Mouse (Mus musculus) midbrain, embryonic 16.5 days (tissue): ENCODE measurements around the gene Gjc2. TPM values are rescaled to one million over a fixed set of nuclear protein-coding genes. Genes with fewer than 3 reads are reported as not detected.
A peak's percentile ranks its signal among the peaks of the same experiment; 100 is the strongest.

Source experiments
- ATAC-seq: fragments of 200-750 bp; cut with Nextera tagmentation; 2 replicates; pipeline ENCODE4 v1.8.0; 2017; ENCODE audit warnings: moderate TSS enrichment
- H3K27ac ChIP-seq: fragments of 300-500 bp; sonication (generic); 2 replicates; pipeline ENCODE4 v1.5.1; 2014; ENCODE audit warnings: mild to moderate bottlenecking, low read length, mixed read lengths
- H3K27me3 ChIP-seq: fragments of 300-500 bp; sonication (generic); 2 replicates; pipeline ENCODE4 v1.6.1; 2014; ENCODE audit warnings: low read depth, low read length, mixed read lengths; ENCODE audit not compliant: control insufficient read depth, insufficient read depth
- H3K36me3 ChIP-seq: fragments of 300-500 bp; sonication (generic); 2 replicates; pipeline ENCODE4 v1.6.1; 2014; ENCODE audit warnings: mild to moderate bottlenecking, low read length, moderate library complexity, mixed read lengths; ENCODE audit not compliant: control insufficient read depth, insufficient read depth
- H3K4me1 ChIP-seq: fragments of 300-500 bp; sonication (generic); 2 replicates; pipeline ENCODE4 v1.6.1; 2014; ENCODE audit warnings: mild to moderate bottlenecking, low read length, mixed read lengths; ENCODE audit not compliant: control insufficient read depth, insufficient read depth
- H3K4me2 ChIP-seq: fragments of 300-500 bp; sonication (generic); 2 replicates; pipeline ENCODE4 v1.6.1; 2014; ENCODE audit warnings: mild to moderate bottlenecking, low read length, mixed read lengths
- H3K4me3 ChIP-seq: fragments of 300-500 bp; sonication (generic); 2 replicates; pipeline ENCODE4 v1.5.1; 2014; ENCODE audit warnings: low read depth, mild to moderate bottlenecking, low read length, moderate library complexity, mixed read lengths
- H3K9ac ChIP-seq: fragments of 300-500 bp; sonication (generic); 2 replicates; pipeline ENCODE4 v1.6.1; 2014; ENCODE audit warnings: low read depth, low read length, mixed read lengths
- H3K9me3 ChIP-seq: fragments of 300-500 bp; sonication (generic); replicated peaks from 2 replicates; pipeline ENCODE4 v1.6.1; 2014; ENCODE audit warnings: mild to moderate bottlenecking, low read length, mixed read lengths; ENCODE audit not compliant: control insufficient read depth, poor library complexity, severe bottlenecking
- WGBS: fragments of 180-500 bp; shearing (Covaris S2); extraction: QIAGEN DNeasy Blood & Tissue Kit; methylation state at CpG from one replicate; pipeline ENCODE4 v1.1.7; 2014; 5-methylcytosine and 5-hydroxymethylcytosine counted together
- polyA plus RNA-seq: library from polyadenylated mRNA; unstranded; fragments of >200 nt; fragmentation: Nextera tagmentation; extraction: Ambion mirVana; gene quantifications from 2 replicates; pipeline ENCODE4 v1.2.1, GENCODE M21; 2015

The Gjc2 gene
- 0.21 and 0.30 TPM in 2 replicates for polyA plus RNA-seq

DNA sequence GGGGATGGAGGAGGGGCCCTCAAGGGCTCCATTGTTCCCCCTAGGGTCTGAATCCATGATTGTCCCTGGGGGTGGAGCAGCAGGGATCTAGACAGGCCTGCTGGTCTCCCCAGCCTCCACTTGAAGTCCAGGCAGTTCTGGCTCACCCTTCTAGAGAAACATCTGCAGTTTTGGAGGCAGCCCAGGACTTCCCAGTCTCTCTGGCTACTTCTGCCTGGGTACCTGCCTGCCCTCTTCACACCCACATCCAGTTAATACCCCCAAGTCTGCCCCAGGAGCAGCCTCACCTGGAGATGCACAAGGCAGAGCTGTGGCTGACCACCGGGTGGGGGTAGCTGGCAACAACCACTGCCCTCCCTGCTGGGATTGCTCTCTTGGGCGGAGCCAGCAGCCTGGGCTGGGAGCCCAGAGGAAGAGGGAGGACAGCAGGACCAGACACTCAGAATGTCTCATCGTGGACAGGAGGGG is at the start of gene Gjc2:
Gjc2 (minus strand) TSS at position 350 of the 468 bp plus-strand sequence.
- H3K9ac ChIP-seq = no peak within 1 kb of the TSS
- no peak within 1 kb of the TSS for H3K4me3 ChIP-seq
- no peaks in the 10 kb centered on the region for H3K9me3 ChIP-seq
- 35% methylated on average over 3 of the region's 3 CpGs for WGBS
- no peak for ATAC-seq
- H3K4me2 ChIP-seq = no peak within 1 kb of the TSS
- no peaks in the 10 kb centered on the region for H3K4me1 ChIP-seq
- H3K36me3 ChIP-seq = peaks cover 21% of the 10 kb centered on the region
- H3K27ac ChIP-seq = no peak within 1 kb of the TSS
- H3K27me3 ChIP-seq = peaks cover 10% of the 10 kb centered on the region

DNA sequence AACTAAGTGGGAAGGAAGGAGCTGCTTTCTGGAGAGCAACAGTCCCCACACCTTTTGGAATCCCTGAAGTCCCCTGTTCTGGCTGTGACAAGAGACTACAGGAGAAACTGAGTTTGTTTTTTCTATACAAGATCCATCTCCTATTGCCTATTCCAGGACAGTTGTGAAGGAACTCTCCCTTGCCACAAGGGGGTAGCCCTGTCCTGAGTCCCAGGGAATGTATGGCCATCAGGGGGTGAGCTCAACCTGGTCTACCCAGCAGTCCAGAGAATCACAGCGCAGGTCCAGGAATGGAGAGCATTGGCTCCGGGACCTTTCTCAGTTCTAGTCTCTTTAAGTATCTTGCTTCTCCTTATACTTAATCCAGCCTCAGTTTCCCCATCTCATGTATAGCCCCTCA is 49.8 kb upstream of the Gjc2 start:
- no peaks in the 10 kb centered on the region for H3K9me3 ChIP-seq
- ATAC-seq = no peak
- H3K27me3 ChIP-seq = no peaks in the 10 kb centered on the region
- WGBS = 65% methylated on average over 2 of the region's 2 CpGs
- no peak overlapping the region for H3K4me3 ChIP-seq
- peaks cover 6% of the 10 kb centered on the region; the same call in 1 of the 2 replicates for H3K4me1 ChIP-seq
- H3K36me3 ChIP-seq = no peaks in the 10 kb centered on the region
- H3K4me2 ChIP-seq = no peak overlapping the region
- no peak overlapping the region for H3K9ac ChIP-seq
- H3K27ac ChIP-seq = no peak overlapping the region

DNA sequence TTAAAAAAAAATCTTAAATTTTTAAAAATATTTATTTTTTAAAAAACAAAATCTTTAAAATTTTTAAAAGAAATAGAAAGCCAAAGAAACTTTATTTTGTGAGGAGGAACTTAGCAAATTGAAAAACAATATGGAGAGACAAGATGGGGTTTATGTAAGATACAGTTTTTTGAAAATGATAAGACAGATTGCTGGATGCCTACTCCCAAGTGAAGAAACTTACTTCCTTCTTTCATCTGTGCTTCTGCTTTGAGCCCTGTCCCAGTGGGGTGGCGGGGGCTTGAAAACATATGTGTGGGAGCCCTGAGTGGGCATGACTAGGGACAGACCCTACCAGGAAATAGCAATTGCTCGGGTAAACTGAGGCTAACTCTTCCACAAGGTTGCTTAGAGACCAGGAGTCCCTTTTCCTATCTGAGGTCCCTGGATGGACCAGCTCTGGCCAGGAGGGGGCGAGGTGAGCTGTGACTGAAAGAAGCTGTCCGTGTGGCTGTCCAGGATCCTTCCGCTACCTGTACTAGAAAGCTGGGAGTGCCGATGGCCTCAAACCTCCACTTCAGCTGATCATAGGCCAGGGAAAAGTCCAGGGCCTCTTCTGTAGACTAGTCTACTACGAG is 47.2 kb upstream of the Gjc2 start:
- H3K27ac ChIP-seq = no peak overlapping the region
- 15% methylated on average over 7 of the region's 7 CpGs for WGBS
- peaks cover 25% of the 10 kb centered on the region for H3K4me1 ChIP-seq
- no peak for ATAC-seq
- no peaks in the 10 kb centered on the region for H3K36me3 ChIP-seq
- H3K9ac ChIP-seq = no peak overlapping the region
- no peaks in the 10 kb centered on the region for H3K9me3 ChIP-seq
- no peaks in the 10 kb centered on the region for H3K27me3 ChIP-seq
- H3K4me3 ChIP-seq = no peak overlapping the region
- H3K4me2 ChIP-seq = no peak overlapping the region

DNA sequence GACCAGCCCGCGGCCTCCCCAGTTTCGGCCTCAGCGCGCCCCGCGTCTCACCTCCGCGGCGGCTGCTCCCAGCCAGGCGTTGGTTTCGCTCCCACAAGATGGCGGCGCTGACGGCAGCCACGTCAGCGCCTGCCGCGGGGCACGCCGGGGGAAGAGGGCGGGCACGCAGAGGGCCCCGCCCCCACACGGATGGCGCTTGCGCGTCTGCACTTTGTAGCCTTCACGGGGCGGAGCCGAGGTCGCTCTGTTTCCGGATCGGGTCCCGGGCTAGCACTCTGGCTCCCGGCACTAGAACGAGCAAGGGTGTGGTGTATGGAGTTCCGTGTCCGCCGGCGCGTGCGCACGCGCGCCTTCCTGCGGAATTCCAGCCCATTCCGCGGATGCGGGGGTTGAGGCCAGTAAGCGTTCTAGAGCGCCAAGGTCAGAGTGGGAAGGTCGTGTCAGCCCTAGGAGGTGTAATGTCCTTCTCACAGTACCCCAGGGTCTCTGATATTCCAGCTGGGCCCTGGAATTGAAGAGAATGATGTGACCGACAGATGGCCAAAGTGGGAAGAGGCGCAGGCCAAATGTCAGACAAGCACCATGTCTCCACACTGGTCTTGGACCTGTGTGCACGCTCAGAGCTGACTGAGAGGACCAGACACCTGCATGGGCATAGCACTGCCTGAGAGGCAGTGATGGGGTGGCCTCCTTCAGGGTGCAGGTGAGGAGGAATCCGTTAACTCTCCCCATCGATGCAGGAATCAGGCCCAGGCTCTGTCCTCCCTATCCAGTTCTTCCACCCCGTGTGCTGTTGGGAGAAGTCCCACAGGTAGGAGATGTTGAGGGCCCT is 45.3 kb upstream of the Gjc2 start, which contains the start of gene Arf1:
Arf1 (minus strand) TSS at position 149 of the 832 bp plus-strand sequence.
- WGBS = 7% methylated on average over 51 of the region's 59 CpGs
- peak within 1 kb of the TSS; percentile 66 for H3K4me2 ChIP-seq
- no peaks in the 10 kb centered on the region for H3K27me3 ChIP-seq

DNA sequence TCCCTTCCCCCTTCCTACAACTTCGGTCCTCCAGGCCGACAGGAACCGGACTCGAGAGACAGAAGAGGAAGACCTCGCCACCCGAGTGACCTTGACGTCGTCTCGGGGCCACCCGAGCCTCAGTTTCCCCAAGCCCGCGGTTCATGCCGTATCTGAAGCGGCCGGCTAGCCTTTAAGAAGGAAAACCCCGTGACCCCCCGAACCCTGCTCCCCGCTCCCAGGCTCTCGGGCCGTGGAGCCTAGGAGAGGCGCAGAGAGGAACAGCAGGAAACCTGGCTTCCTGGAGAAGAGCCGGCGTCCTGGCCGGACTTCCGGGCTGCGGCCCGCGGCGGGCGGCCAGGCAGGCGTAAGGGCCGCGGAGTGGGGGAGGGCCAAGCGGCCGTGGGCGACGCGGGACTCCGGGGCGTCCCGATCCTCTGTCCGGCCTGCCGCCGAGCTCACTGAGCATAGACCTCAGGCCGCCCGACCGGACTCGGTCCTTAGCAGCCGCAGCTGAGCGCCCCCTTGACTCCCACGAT is 44.6 kb upstream of the Gjc2 start:
- H3K4me3 ChIP-seq = peak overlapping the region; percentile 97
- under 1% methylated on average over 46 of the region's 51 CpGs for WGBS
- peak overlapping the region; percentile 98 for H3K9ac ChIP-seq
- peaks cover 34% of the 10 kb centered on the region for H3K4me1 ChIP-seq
- H3K36me3 ChIP-seq = no peaks in the 10 kb centered on the region
- peak; percentile 80; the same call in 1 of the 2 replicates for ATAC-seq
- peak overlapping the region; percentile 90 for H3K27ac ChIP-seq
- H3K9me3 ChIP-seq = no peaks in the 10 kb centered on the region
- peak overlapping the region; percentile 66 for H3K4me2 ChIP-seq
- H3K27me3 ChIP-seq = no peaks in the 10 kb centered on the region

More for the DNA sequence above, 45.3 kb upstream of the Gjc2 start, which contains the start of gene Arf1:
- Histone ChIP-seq H3K27ac (peak within 1 kb of the TSS; percentile 90), H3K36me3 (no peaks in the 10 kb centered on the region), H3K9me3 (no peaks in the 10 kb centered on the region), H3K4me3 (peak within 1 kb of the TSS; percentile 97), H3K4me1 (peaks cover 34% of the 10 kb centered on the region), H3K9ac (peak within 1 kb of the TSS; percentile 98)
- ATAC-seq = peak; percentile 95

DNA sequence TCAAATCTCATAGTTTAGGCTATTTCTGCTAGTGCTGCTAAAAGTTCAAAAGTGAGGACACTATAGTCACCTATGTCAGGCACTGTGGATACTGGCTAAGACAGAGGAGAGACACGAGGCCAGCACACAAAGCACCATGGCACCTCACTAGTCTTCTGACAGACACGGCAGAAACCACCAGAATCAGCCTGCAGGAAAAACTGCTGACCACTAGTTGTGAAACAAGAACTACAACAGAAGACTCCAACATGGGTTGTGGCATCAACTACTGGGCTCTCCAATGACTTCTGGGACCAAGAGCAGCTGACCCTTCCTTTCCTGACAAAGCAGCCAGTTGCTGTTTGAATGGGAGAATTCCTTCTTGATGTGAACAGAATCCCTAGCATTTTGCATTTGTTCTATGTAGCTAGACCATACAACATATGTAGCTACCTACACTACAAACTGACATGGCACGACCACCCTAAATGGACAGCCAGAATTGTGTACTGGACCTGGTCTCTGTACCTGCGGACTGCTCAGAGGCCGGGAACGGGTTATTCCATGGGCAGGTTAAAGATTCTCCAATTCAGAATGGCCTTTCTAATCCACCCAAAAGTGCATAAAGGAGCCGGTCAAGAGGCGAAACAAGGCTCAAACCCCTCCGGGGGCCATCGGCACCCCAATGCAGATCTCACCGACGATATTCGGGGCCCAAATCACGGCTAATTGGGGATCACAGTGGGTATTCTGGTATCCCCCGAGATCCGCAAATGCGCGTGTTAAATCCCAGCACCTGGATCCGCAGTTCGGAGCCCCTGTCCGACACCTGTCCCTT is 44.0 kb upstream of the Gjc2 start:
- Histone ChIP-seq H3K4me3 (peak overlapping the region; percentile 97), H3K4me2 (peak overlapping the region; percentile 66), H3K4me1 (peaks cover 36% of the 10 kb centered on the region), H3K9ac (peak overlapping the region; percentile 98), H3K9me3 (no peaks in the 10 kb centered on the region), H3K27me3 (no peaks in the 10 kb centered on the region), H3K36me3 (no peaks in the 10 kb centered on the region), H3K27ac (peak overlapping the region; percentile 90)
- ATAC-seq = no peak
- 5% methylated on average over 21 of the region's 21 CpGs for WGBS

DNA sequence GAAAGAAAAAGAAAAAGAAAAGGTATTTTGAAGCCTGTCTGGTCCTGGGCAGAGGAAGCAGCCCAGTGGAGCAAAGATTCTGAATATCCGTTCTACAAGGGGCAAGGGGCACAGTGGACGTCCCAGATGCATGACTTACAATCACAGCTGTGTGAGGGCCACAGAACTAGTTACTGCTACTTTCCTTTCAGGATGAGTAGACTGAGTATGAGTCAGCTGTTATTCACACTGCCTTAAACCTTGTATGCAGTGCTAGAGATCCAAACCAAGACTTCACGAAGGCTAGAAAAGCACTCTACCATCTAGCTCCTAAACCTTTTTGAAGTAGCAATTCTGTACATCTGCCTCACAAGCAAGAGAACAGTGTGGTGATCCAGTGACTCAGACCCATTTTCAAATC is 43.2 kb upstream of the Gjc2 start:
- peak overlapping the region; percentile 97 for H3K4me3 ChIP-seq
- peaks cover 41% of the 10 kb centered on the region for H3K4me1 ChIP-seq
- no peak overlapping the region for H3K9ac ChIP-seq
- no peaks in the 10 kb centered on the region for H3K9me3 ChIP-seq
- no peaks in the 10 kb centered on the region for H3K27me3 ChIP-seq
- H3K36me3 ChIP-seq = no peaks in the 10 kb centered on the region
- 64% methylated on average over 3 of the region's 3 CpGs for WGBS
- no peak for ATAC-seq
- H3K4me2 ChIP-seq = peak overlapping the region; percentile 66
- no peak overlapping the region for H3K27ac ChIP-seq

DNA sequence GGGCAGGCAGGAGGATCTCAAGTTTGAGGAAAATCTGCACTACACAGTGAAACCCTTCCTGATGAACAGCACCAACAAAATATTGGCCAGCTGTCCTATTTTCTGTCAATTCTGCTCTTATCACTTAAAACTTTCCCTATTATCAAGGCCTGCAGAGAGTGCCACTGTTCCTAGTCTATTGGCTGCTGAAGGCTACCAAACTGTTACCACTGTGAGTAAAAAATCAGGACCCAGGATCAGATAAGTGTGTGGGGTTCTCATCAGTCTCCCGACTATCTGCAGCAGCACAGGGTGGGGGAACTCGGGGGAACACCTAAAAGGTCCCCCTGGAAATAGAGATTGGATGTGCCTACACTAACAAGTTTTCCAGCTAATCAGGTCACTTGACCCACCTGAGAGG is 42.2 kb upstream of the Gjc2 start:
- Histone ChIP-seq H3K4me3 (no peak overlapping the region), H3K4me2 (no peak overlapping the region), H3K4me1 (peaks cover 42% of the 10 kb centered on the region), H3K27ac (no peak overlapping the region), H3K9me3 (no peaks in the 10 kb centered on the region), H3K27me3 (no peaks in the 10 kb centered on the region), H3K36me3 (no peaks in the 10 kb centered on the region), H3K9ac (no peak overlapping the region)
- WGBS = 75% methylated on average over 2 of the region's 2 CpGs
- no peak for ATAC-seq
